Mouse (Mus musculus): ENCODE data around the gene Dqx1. TPM values are rescaled to one million over a fixed set of nuclear protein-coding genes. Genes with fewer than 3 reads are reported as not detected.

The Dqx1 gene
- 0.85 and 1.3 TPM in 2 replicates for polyA plus RNA-seq (2014; fragmentation: Nextera tagmentation; extraction: Ambion mirVana)

DNA sequence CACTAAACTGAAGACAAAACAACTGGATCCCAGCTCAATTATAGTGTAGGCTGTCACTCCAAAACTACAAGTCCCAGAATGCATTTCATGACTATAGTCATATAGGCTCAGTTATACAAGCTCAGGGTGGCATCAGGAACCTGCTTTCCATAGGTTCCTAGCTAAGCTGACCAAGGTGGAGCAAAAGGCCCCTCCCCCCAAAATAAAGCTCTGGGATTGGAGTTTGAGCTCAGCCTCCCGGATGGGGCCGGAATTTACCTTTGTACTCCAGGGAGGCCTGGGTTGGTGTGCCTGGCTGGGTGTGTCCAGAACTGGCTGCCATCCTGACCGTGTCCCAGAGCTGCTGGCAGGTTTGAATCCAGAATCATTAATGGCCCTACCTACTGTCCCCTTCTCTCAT is at the start of gene Dqx1:
Dqx1 (plus strand) TSS at position 55 of the 400 bp plus-strand sequence.
- Histone ChIP-seq H3K27ac (ENCODE audit: low read depth, low read length) (no peak within 1 kb of the TSS), H3K9me3 (ENCODE audit: control insufficient read depth, low read length) (no peaks in the 10 kb centered on the region), H3K4me1 (replicated peaks; ENCODE audit: control insufficient read depth, insufficient read depth, low read length) (peaks cover 11% of the 10 kb centered on the region), H3K4me3 (ENCODE audit: low read depth, low read length) (no peak within 1 kb of the TSS), H3K36me3 (ENCODE audit: control insufficient read depth, insufficient read depth, low read length) (no peaks in the 10 kb centered on the region), H3K27me3 (ENCODE audit: control insufficient read depth, insufficient read depth, low read length) (peaks cover 5% of the 10 kb centered on the region; the same call in 1 of the 2 replicates), H3K9ac (ENCODE audit: low read length) (no peak within 1 kb of the TSS), H3K4me2 (ENCODE audit: low read depth, low read length, severe bottlenecking) (no peak within 1 kb of the TSS)
- WGBS = 49% methylated on average over 3 of the region's 3 CpGs
- no peak for DNase-seq (ENCODE audit: low spot score)
- ATAC-seq (replicated peaks; ENCODE audit: low FRiP score) = no peak

DNA sequence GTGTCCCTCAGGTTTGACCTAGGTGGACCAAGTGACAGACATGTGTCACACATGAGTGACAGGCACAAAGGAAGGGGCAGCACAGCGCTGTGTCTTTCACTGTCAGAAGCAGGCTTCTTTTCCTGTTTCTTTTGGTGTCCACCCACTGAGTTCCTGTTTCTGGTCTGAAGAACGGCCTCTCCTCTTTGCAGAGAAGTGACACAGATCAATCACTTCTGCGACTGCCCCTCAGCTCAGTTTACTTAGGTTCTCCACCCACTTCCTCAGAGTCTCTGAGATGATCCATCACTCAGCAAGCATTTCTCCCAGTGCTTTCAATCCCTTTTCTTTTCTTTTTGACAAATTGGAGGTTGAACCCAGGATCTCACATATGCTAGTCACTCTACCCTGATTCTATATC is 49.0 kb upstream of the Dqx1 start:
- no peaks in the 10 kb centered on the region for H3K4me1 ChIP-seq (replicated peaks; ENCODE audit: control insufficient read depth, insufficient read depth, low read length)
- H3K36me3 ChIP-seq (ENCODE audit: control insufficient read depth, insufficient read depth, low read length) = no peaks in the 10 kb centered on the region
- 85% methylated on average over 3 of the region's 3 CpGs for WGBS
- DNase-seq (ENCODE audit: low spot score) = no peak
- H3K4me3 ChIP-seq (ENCODE audit: low read depth, low read length) = no peak overlapping the region
- no peaks in the 10 kb centered on the region for H3K9me3 ChIP-seq (ENCODE audit: control insufficient read depth, low read length)
- H3K4me2 ChIP-seq (ENCODE audit: low read depth, low read length, severe bottlenecking) = no peak overlapping the region
- no peak overlapping the region for H3K27ac ChIP-seq (ENCODE audit: low read depth, low read length)
- no peaks in the 10 kb centered on the region for H3K27me3 ChIP-seq (ENCODE audit: control insufficient read depth, insufficient read depth, low read length)
- no peak overlapping the region for H3K9ac ChIP-seq (ENCODE audit: low read length)
- no peak for ATAC-seq (replicated peaks; ENCODE audit: low FRiP score)

GRCm38 (mm10) chr6:83010010-83010409 is 47.6 kb upstream of the Dqx1 start:
- H3K4me2 ChIP-seq (ENCODE audit: low read depth, low read length, severe bottlenecking) = no peak overlapping the region
- ATAC-seq (replicated peaks; ENCODE audit: low FRiP score) = no peak
- H3K36me3 ChIP-seq (ENCODE audit: control insufficient read depth, insufficient read depth, low read length) = no peaks in the 10 kb centered on the region
- 78% methylated on average over 7 of the region's 7 CpGs for WGBS
- no peak overlapping the region for H3K27ac ChIP-seq (ENCODE audit: low read depth, low read length)
- no peaks in the 10 kb centered on the region for H3K27me3 ChIP-seq (ENCODE audit: control insufficient read depth, insufficient read depth, low read length)
- no peaks in the 10 kb centered on the region for H3K4me1 ChIP-seq (replicated peaks; ENCODE audit: control insufficient read depth, insufficient read depth, low read length)
- H3K9me3 ChIP-seq (ENCODE audit: control insufficient read depth, low read length) = no peaks in the 10 kb centered on the region
- DNase-seq (ENCODE audit: low spot score) = no peak
- H3K9ac ChIP-seq (ENCODE audit: low read length) = no peak overlapping the region
- H3K4me3 ChIP-seq (ENCODE audit: low read depth, low read length) = no peak overlapping the region

DNA sequence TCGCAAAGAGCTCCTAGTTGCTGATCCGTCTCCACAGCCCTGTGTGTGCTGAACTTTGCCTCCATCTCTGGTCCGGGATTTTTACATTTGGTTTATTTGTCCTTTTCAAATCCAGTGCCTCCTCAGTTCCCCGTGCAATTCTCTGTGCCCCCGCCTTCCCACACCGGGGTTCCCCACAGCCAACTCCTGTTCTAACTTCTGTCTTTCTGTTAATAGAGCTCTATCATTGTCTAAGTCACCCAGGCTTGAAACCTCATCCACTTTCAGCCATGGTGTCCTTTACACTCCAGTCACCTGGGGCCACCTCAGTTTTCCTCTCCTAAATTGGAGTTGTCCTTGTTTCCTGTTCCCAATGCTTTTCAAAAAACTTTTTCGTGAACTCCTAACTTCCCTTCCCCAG is 46.4 kb upstream of the Dqx1 start:
- no peak overlapping the region for H3K9ac ChIP-seq (ENCODE audit: low read length)
- H3K27ac ChIP-seq (ENCODE audit: low read depth, low read length) = no peak overlapping the region
- H3K4me3 ChIP-seq (ENCODE audit: low read depth, low read length) = no peak overlapping the region
- 83% methylated on average over 7 of the region's 7 CpGs for WGBS
- no peak for DNase-seq (ENCODE audit: low spot score)
- no peaks in the 10 kb centered on the region for H3K27me3 ChIP-seq (ENCODE audit: control insufficient read depth, insufficient read depth, low read length)
- no peaks in the 10 kb centered on the region for H3K4me1 ChIP-seq (replicated peaks; ENCODE audit: control insufficient read depth, insufficient read depth, low read length)
- no peak for ATAC-seq (replicated peaks; ENCODE audit: low FRiP score)
- H3K36me3 ChIP-seq (ENCODE audit: control insufficient read depth, insufficient read depth, low read length) = no peaks in the 10 kb centered on the region
- H3K4me2 ChIP-seq (ENCODE audit: low read depth, low read length, severe bottlenecking) = no peak overlapping the region
- no peaks in the 10 kb centered on the region for H3K9me3 ChIP-seq (ENCODE audit: control insufficient read depth, low read length)

DNA sequence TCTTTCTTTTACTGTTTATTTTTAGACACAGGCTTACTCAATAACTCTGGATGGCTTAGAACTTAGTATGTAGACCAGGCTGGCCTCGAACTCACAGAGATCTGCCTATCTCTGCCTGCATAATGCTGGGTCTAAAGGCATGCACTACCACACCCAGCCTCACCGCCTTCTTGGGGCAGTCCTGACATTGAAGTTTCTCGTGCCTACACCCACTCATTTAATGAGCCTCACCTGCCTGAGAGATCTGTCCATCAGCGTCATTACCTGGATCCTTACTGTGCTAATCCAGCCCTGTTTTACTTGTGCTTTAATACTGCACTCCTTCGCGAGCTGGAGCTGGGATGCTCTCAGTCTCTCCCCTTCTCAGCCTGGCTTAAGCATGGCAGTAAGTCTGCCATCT is 45.9 kb upstream of the Dqx1 start:
- no peak overlapping the region for H3K4me2 ChIP-seq (ENCODE audit: low read depth, low read length, severe bottlenecking)
- no peaks in the 10 kb centered on the region for H3K27me3 ChIP-seq (ENCODE audit: control insufficient read depth, insufficient read depth, low read length)
- H3K9me3 ChIP-seq (ENCODE audit: control insufficient read depth, low read length) = no peaks in the 10 kb centered on the region
- no peak overlapping the region for H3K9ac ChIP-seq (ENCODE audit: low read length)
- WGBS = 72% methylated on average over 6 of the region's 6 CpGs
- H3K36me3 ChIP-seq (ENCODE audit: control insufficient read depth, insufficient read depth, low read length) = no peaks in the 10 kb centered on the region
- ATAC-seq (replicated peaks; ENCODE audit: low FRiP score) = no peak
- H3K27ac ChIP-seq (ENCODE audit: low read depth, low read length) = no peak overlapping the region
- H3K4me1 ChIP-seq (replicated peaks; ENCODE audit: control insufficient read depth, insufficient read depth, low read length) = no peaks in the 10 kb centered on the region
- DNase-seq (ENCODE audit: low spot score) = no peak
- H3K4me3 ChIP-seq (ENCODE audit: low read depth, low read length) = no peak overlapping the region

DNA sequence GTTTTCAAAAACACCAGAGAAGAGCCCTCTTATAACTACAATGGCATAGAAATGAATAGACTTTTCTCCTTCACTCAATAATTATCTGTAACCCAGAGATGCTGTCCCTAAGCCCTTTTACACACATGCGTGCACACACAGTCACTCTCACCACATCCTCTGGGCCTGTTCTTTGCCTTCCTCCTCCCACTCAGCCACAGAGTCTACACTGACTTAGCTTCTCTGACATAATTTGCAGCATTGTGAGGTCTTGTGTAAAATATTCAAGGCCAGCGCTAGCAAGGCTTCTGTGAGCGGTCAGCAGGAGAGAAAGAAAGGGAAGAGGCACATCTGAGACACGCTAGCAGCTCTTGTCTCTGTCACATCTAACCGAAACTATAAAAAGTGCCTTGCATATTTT is 44.2 kb upstream of the Dqx1 start:
- H3K9ac ChIP-seq (ENCODE audit: low read length) = no peak overlapping the region
- no peak overlapping the region for H3K4me2 ChIP-seq (ENCODE audit: low read depth, low read length, severe bottlenecking)
- DNase-seq (ENCODE audit: low spot score) (no peak), ATAC-seq (replicated peaks; ENCODE audit: low FRiP score) (no peak)
- H3K36me3 ChIP-seq (ENCODE audit: control insufficient read depth, insufficient read depth, low read length) = no peaks in the 10 kb centered on the region
- H3K4me1 ChIP-seq (replicated peaks; ENCODE audit: control insufficient read depth, insufficient read depth, low read length) = no peaks in the 10 kb centered on the region
- 73% methylated on average over 5 of the region's 5 CpGs for WGBS
- no peaks in the 10 kb centered on the region for H3K9me3 ChIP-seq (ENCODE audit: control insufficient read depth, low read length)
- no peak overlapping the region for H3K4me3 ChIP-seq (ENCODE audit: low read depth, low read length)
- no peaks in the 10 kb centered on the region for H3K27me3 ChIP-seq (ENCODE audit: control insufficient read depth, insufficient read depth, low read length)
- no peak overlapping the region for H3K27ac ChIP-seq (ENCODE audit: low read depth, low read length)

DNA sequence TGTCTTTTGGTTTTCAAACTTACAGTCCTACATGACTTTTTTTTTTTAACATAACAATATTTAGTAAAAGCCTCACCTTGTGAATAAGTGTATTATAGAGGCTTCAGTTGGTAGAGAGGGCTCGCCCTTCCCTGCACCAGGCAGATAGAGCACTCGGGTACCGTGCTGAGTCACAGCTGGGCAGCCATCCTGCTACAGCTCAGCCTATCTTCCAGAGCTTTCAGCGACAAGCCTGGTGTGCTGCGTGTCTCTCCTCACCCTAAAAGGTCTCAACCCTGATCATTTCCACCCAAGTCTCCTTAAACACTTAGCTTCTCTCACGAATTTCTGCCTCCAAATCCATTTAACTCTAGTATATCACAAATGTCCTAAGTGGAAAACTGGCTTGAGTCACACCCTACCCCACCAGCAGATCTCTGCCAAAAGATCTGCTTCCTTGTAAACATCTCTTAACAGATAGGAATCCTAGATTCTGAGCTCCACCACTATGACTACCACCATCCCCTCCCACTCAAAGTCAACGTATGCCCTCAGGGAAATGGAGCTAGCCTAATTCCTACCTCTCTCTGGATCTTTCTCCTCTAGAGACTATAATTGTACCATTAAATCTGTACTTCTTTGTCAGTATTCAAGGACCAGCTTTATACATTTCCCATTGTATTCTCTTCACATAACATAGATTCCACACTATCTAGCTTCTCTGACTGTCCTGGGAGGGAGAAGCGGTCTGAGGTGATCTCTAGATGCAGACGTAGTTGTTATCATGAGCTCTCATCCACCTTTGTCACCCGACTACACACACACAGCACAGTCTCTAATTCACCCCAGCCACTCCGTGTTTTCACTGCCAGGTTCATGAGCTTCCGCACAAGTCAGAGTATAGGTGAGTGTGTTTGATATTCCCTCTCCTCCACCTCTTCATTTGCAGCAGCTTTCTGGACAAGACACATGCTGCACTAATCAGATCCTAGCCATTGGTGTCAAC is 42.9 kb upstream of the Dqx1 start:
- Histone ChIP-seq H3K9ac (ENCODE audit: low read length) (no peak overlapping the region), H3K27ac (ENCODE audit: low read depth, low read length) (no peak overlapping the region), H3K4me3 (ENCODE audit: low read depth, low read length) (no peak overlapping the region), H3K27me3 (ENCODE audit: control insufficient read depth, insufficient read depth, low read length) (no peaks in the 10 kb centered on the region), H3K9me3 (ENCODE audit: control insufficient read depth, low read length) (no peaks in the 10 kb centered on the region), H3K4me2 (ENCODE audit: low read depth, low read length, severe bottlenecking) (no peak overlapping the region), H3K4me1 (replicated peaks; ENCODE audit: control insufficient read depth, insufficient read depth, low read length) (no peaks in the 10 kb centered on the region), H3K36me3 (ENCODE audit: control insufficient read depth, insufficient read depth, low read length) (no peaks in the 10 kb centered on the region)
- 73% methylated on average over 12 of the region's 12 CpGs for WGBS
- ATAC-seq (replicated peaks; ENCODE audit: low FRiP score) = no peak
- DNase-seq (ENCODE audit: low spot score) = no peak

GRCm38 (mm10) chr6:83015749-83016148 is 41.9 kb upstream of the Dqx1 start:
- Histone ChIP-seq H3K27ac (ENCODE audit: low read depth, low read length) (no peak overlapping the region), H3K36me3 (ENCODE audit: control insufficient read depth, insufficient read depth, low read length) (no peaks in the 10 kb centered on the region), H3K4me1 (replicated peaks; ENCODE audit: control insufficient read depth, insufficient read depth, low read length) (no peaks in the 10 kb centered on the region), H3K27me3 (ENCODE audit: control insufficient read depth, insufficient read depth, low read length) (no peaks in the 10 kb centered on the region), H3K9ac (ENCODE audit: low read length) (no peak overlapping the region), H3K9me3 (ENCODE audit: control insufficient read depth, low read length) (no peaks in the 10 kb centered on the region), H3K4me2 (ENCODE audit: low read depth, low read length, severe bottlenecking) (no peak overlapping the region), H3K4me3 (ENCODE audit: low read depth, low read length) (no peak overlapping the region)
- WGBS = 86% methylated on average over 2 of the region's 2 CpGs
- DNase-seq (ENCODE audit: low spot score) = no peak
- ATAC-seq (replicated peaks; ENCODE audit: low FRiP score) = no peak

DNA sequence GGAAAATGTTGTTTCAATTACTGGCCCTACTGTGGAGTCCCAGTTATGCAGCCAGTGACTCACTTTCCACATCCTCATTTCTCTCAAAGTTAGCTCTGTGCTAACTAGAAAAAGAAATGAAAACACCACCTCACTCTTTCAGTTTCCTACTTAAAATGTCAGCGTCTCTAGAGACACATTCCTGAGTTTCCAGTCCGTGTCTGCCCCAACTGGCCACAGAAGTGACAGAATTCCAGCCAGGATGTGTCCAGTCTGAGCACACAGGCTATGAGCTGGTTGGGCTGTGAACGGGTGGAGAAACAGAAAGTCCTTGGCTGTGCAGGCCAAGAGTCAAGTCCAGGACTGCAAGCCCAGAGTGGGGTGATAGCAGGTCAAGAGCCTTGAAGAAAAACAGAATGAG is 40.5 kb upstream of the Dqx1 start:
- no peak for ATAC-seq (replicated peaks; ENCODE audit: low FRiP score)
- 79% methylated on average over 3 of the region's 3 CpGs for WGBS
- H3K4me2 ChIP-seq (ENCODE audit: low read depth, low read length, severe bottlenecking) = no peak overlapping the region
- no peaks in the 10 kb centered on the region for H3K9me3 ChIP-seq (ENCODE audit: control insufficient read depth, low read length)
- H3K36me3 ChIP-seq (ENCODE audit: control insufficient read depth, insufficient read depth, low read length) = no peaks in the 10 kb centered on the region
- no peak overlapping the region for H3K4me3 ChIP-seq (ENCODE audit: low read depth, low read length)
- DNase-seq (ENCODE audit: low spot score) = no peak
- H3K9ac ChIP-seq (ENCODE audit: low read length) = no peak overlapping the region
- H3K4me1 ChIP-seq (replicated peaks; ENCODE audit: control insufficient read depth, insufficient read depth, low read length) = no peaks in the 10 kb centered on the region
- no peak overlapping the region for H3K27ac ChIP-seq (ENCODE audit: low read depth, low read length)
- H3K27me3 ChIP-seq (ENCODE audit: control insufficient read depth, insufficient read depth, low read length) = no peaks in the 10 kb centered on the region
